Mouse (Mus musculus) liver, embryonic 14.5 days (tissue): ENCODE measurements around the gene Serpina10. TPM values are rescaled to one million over a fixed set of nuclear protein-coding genes. Genes with fewer than 3 reads are reported as not detected.

Experiments
- ATAC-seq: fragments of 200-750 bp; cut with Nextera tagmentation; 2 replicates; pipeline ENCODE4 v1.8.0; 2017; ENCODE audit warnings: moderate number of reproducible peaks, mild to moderate bottlenecking, moderate library complexity; ENCODE audit not compliant: insufficient read depth
- DNase-seq, 3 experiments: peaks; one replicate each; pipeline ENCODE4 v3.0.0-alpha.2; 2012 to 2013; ENCODE audit warnings: low read depth in 3 of 3, low spot score in 3 of 3
- H3K27ac ChIP-seq: fragments of 300-500 bp; sonication (generic); 2 replicates; pipeline ENCODE4 v1.5.1; 2014; ENCODE audit warnings: moderate library complexity, mild to moderate bottlenecking, control low read depth, inconsistent platforms
- H3K27me3 ChIP-seq: fragments of 300-500 bp; sonication (generic); 2 replicates; pipeline ENCODE4 v1.6.1; 2014; ENCODE audit warnings: mild to moderate bottlenecking, low read length, moderate library complexity; ENCODE audit not compliant: control insufficient read depth, insufficient read depth
- H3K36me3 ChIP-seq: fragments of 300-500 bp; sonication (generic); replicated peaks from 2 replicates; pipeline ENCODE4 v1.6.1; 2014; ENCODE audit warnings: low read depth; ENCODE audit not compliant: control insufficient read depth, insufficient read depth
- H3K4me1 ChIP-seq, 2 experiments: fragments of 200-500 bp in 1 of 2; fragments of 300-500 bp in 1 of 2; sonication (generic) in 1 of 2; replicated peaks; 2 replicates each; pipeline ENCODE4 v1.6.1; 2012 to 2014; ENCODE audit warnings: antibody characterized with exemption in 1 of 2, inconsistent platforms in 1 of 2, low read length in 1 of 2; ENCODE audit not compliant: control insufficient read depth in 2 of 2, insufficient read depth in 2 of 2
- H3K4me2 ChIP-seq: fragments of 300-500 bp; sonication (generic); 2 replicates; pipeline ENCODE4 v1.6.1; 2014; ENCODE audit warnings: low read depth, mild to moderate bottlenecking, control low read depth, moderate library complexity
- H3K4me3 ChIP-seq, 2 experiments: fragments of 200-500 bp in 1 of 2; fragments of 300-500 bp in 1 of 2; sonication (generic) in 1 of 2; 2 replicates each; pipeline ENCODE4 v1.5.1; 2012 to 2014; ENCODE audit warnings: low read depth in 2 of 2, low read length in 2 of 2, mild to moderate bottlenecking in 2 of 2, control low read depth in 1 of 2, inconsistent platforms in 1 of 2, moderate library complexity in 1 of 2; ENCODE audit not compliant: insufficient read depth in 1 of 2
- H3K9ac ChIP-seq: fragments of 300-500 bp; sonication (generic); replicated peaks from 2 replicates; pipeline ENCODE4 v1.6.1; 2014; ENCODE audit warnings: mild to moderate bottlenecking, control low read depth, moderate library complexity
- H3K9me3 ChIP-seq: fragments of 300-500 bp; sonication (generic); 2 replicates; pipeline ENCODE4 v1.6.1; 2016; ENCODE audit warnings: low read length, mixed read lengths; ENCODE audit not compliant: control insufficient read depth
- CTCF ChIP-seq: IDR thresholded peaks from 2 replicates; pipeline ENCODE4 v1.5.1; 2016; ENCODE audit warnings: antibody characterized with exemption, low read depth, control low read depth
- EP300 ChIP-seq: IDR thresholded peaks from 2 replicates; pipeline ENCODE4 v1.6.1; 2016; ENCODE audit warnings: antibody characterized with exemption, low read depth
- WGBS: fragments of 180-500 bp; shearing (Covaris S2); extraction: QIAGEN DNeasy Blood & Tissue Kit; methylation state at CpG from one replicate; pipeline ENCODE4 v1.1.7; 2014; ENCODE audit not compliant: insufficient replicate concordance; 5-methylcytosine and 5-hydroxymethylcytosine counted together
- polyA plus RNA-seq, 2 experiments: library from polyadenylated mRNA; depleted of rRNA in 1 of 2; stranded (reverse) in 1 of 2; unstranded in 1 of 2; fragments of >200 nt; fragmentation: Nextera tagmentation in 1 of 2; extraction: Ambion mirVana in 1 of 2; gene quantifications; 2 replicates each; pipeline versions ENCODE4 v1.2.1 to v1.2.3; 2012 to 2014

Gene Serpina10
- polyA plus RNA-seq, 2 experiments: 23.7 to 30.0 TPM

GRCm38 (mm10) chr12:103616860-103617261, 14.4 kb downstream of the Serpina10 start:
- Histone ChIP-seq H3K4me1 (no peaks in the 10 kb centered on the region; a peak in 1 of 4 replicates), H3K9me3 (no peaks in the 10 kb centered on the region), H3K27ac (no peak overlapping the region), H3K4me2 (no peak overlapping the region), H3K9ac (no peak overlapping the region), H3K27me3 (no peaks in the 10 kb centered on the region), H3K36me3 (no peaks in the 10 kb centered on the region), H3K4me3 (no peak overlapping the region)
- DNase-seq (no peak), ATAC-seq (no peak)
- 52% methylated on average over 10 of the region's 10 CpGs for WGBS
- no peak for TF ChIP-seq CTCF
- no peak for TF ChIP-seq EP300

- 46% methylated on average over 4 of the region's 4 CpGs for WGBS
- no peaks in the 10 kb centered on the region; a peak in 1 of 4 replicates for H3K4me1 ChIP-seq
- DNase-seq: no peak
- no peak for ATAC-seq
- no peak overlapping the region for H3K4me2 ChIP-seq
- H3K9me3 ChIP-seq: no peaks in the 10 kb centered on the region
- no peak overlapping the region for H3K4me3 ChIP-seq
- H3K9ac ChIP-seq: no peak overlapping the region
- no peak overlapping the region for H3K27ac ChIP-seq
- no peak for TF ChIP-seq CTCF
- H3K27me3 ChIP-seq: no peaks in the 10 kb centered on the region
- no peaks in the 10 kb centered on the region for H3K36me3 ChIP-seq
Observed at GRCm38 (mm10) chr12:103615734-103616133, 15.5 kb downstream of the Serpina10 start.

GRCm38 (mm10) chr12:103615141-103615540, 16.1 kb downstream of the Serpina10 start:
- H3K4me1 ChIP-seq: no peaks in the 10 kb centered on the region; a peak in 1 of 4 replicates
- no peak overlapping the region for H3K4me2 ChIP-seq
- no peaks in the 10 kb centered on the region for H3K9me3 ChIP-seq
- no peak overlapping the region for H3K4me3 ChIP-seq
- no peaks in the 10 kb centered on the region for H3K36me3 ChIP-seq
- no peak overlapping the region for H3K27ac ChIP-seq
- no peak for TF ChIP-seq EP300
- no peak for TF ChIP-seq CTCF
- no peak for ATAC-seq
- H3K9ac ChIP-seq: no peak overlapping the region
- WGBS: 43% methylated on average over 1 of the region's 1 CpGs
- no peaks in the 10 kb centered on the region for H3K27me3 ChIP-seq
- no peak for DNase-seq

GRCm38 (mm10) chr12:103601839-103602238, 29.4 kb downstream of the Serpina10 start:
- 54% methylated on average over 3 of the region's 3 CpGs for WGBS
- Histone ChIP-seq H3K4me1 (no peaks in the 10 kb centered on the region; a peak in 1 of 4 replicates), H3K9ac (no peak overlapping the region), H3K36me3 (no peaks in the 10 kb centered on the region), H3K27me3 (no peaks in the 10 kb centered on the region), H3K4me2 (no peak overlapping the region), H3K4me3 (no peak overlapping the region), H3K9me3 (no peaks in the 10 kb centered on the region), H3K27ac (no peak overlapping the region)
- ATAC-seq (no peak), DNase-seq (no peak)
- TF ChIP-seq EP300 (no peak), CTCF (no peak)

GRCm38 (mm10) chr12:103600364-103600763, 30.9 kb downstream of the Serpina10 start:
- H3K4me1 ChIP-seq: no peaks in the 10 kb centered on the region; a peak in 1 of 4 replicates
- WGBS: 29% methylated on average over 3 of the region's 3 CpGs
- no peak overlapping the region for H3K9ac ChIP-seq
- no peak for DNase-seq
- TF ChIP-seq EP300 (no peak), CTCF (no peak)
- no peak for ATAC-seq
- H3K4me2 ChIP-seq: no peak overlapping the region
- no peak overlapping the region for H3K27ac ChIP-seq
- no peaks in the 10 kb centered on the region for H3K27me3 ChIP-seq
- H3K4me3 ChIP-seq: no peak overlapping the region
- no peaks in the 10 kb centered on the region for H3K36me3 ChIP-seq
- H3K9me3 ChIP-seq: no peaks in the 10 kb centered on the region
